Mouse (Mus musculus): ENCODE measurements around the gene Sarm1. TPM values are rescaled to one million over a fixed set of nuclear protein-coding genes. Genes with fewer than 3 reads are reported as not detected.

The Sarm1 gene
- polyA plus RNA-seq, 1 experiment from 2014 or later = 0.12 TPM

- Histone ChIP-seq H3K4me3 (no peak overlapping the region), H3K27me3 (replicated peaks) (peaks cover 14% of the 10 kb centered on the region; the same call in 1 of the 2 replicates), H3K4me1 (peaks cover 8% of the 10 kb centered on the region), H3K4me2 (peak overlapping the region; percentile 45), H3K9me3 (no peaks in the 10 kb centered on the region), H3K36me3 (no peaks in the 10 kb centered on the region), H3K27ac (replicated peaks) (no peak overlapping the region; the same call in 1 of the 2 replicates), H3K9ac (no peak overlapping the region)
- no peak for ATAC-seq (ENCODE audit: extremely low read depth, insufficient number of reproducible peaks, low FRiP score, low TSS enrichment)
- WGBS = 7% methylated on average over 19 of the region's 19 CpGs
Observed at GRCm38 (mm10) chr11:78435776-78436349, 61.7 kb downstream of the Sarm1 start.

- ATAC-seq (ENCODE audit: extremely low read depth, insufficient number of reproducible peaks, low FRiP score, low TSS enrichment) = no peak
- WGBS = 18% methylated on average over 4 of the region's 4 CpGs
- no peak overlapping the region for H3K4me2 ChIP-seq
Observed at GRCm38 (mm10) chr11:78434052-78434451, 63.5 kb downstream of the Sarm1 start.

GRCm38 (mm10) chr11:78431176-78431575 lies 66.4 kb downstream of the Sarm1 start:
- H3K36me3 ChIP-seq = no peaks in the 10 kb centered on the region
- ATAC-seq (ENCODE audit: extremely low read depth, insufficient number of reproducible peaks, low FRiP score, low TSS enrichment) = no peak
- no peak overlapping the region for H3K27ac ChIP-seq (replicated peaks)

More at GRCm38 (mm10) chr11:78434052-78434451, 63.5 kb downstream of the Sarm1 start:
- Histone ChIP-seq H3K27me3 (replicated peaks) (peaks cover 14% of the 10 kb centered on the region; the same call in 1 of the 2 replicates), H3K9ac (no peak overlapping the region), H3K4me3 (no peak overlapping the region), H3K4me1 (peaks cover 8% of the 10 kb centered on the region), H3K36me3 (no peaks in the 10 kb centered on the region), H3K9me3 (no peaks in the 10 kb centered on the region), H3K27ac (replicated peaks) (no peak overlapping the region)

DNA sequence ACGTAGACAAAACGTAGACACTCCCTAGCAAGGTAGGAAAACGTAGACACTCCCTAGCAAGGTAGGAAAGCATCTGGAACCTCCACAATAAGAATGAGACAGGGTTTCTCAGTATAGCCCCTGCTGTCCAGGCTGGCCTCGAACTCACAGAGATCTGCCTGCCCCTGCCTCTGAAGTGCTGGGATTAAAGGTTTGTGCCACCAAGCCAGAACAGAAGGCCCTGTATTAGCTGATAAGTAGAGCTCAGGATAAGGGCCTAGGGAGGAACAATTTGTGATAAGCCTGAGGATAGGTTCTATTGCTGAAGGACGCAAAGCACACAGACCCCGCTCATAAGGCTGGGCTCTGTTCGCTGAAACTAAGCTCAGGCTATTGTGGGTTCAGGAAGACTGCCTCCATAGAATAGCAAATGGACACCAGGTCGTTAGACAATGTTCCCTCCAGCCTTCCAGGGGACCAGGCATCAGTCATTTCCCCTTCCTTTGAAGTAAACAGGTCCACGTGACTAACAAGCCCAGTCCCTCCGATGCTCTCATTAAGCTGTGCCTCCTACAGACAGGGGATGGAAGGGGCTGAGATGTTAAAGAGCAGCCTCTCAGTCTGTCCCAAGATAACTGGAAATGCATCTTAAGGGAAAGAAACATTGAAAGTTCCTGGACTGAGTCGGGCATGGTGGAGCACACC lies 67.2 kb downstream of the Sarm1 start:
- ATAC-seq (ENCODE audit: extremely low read depth, insufficient number of reproducible peaks, low FRiP score, low TSS enrichment) = no peak
- no peaks in the 10 kb centered on the region for H3K4me1 ChIP-seq
- no peak overlapping the region for H3K4me2 ChIP-seq
- H3K4me3 ChIP-seq = no peak overlapping the region
- H3K9me3 ChIP-seq = no peaks in the 10 kb centered on the region
- no peaks in the 10 kb centered on the region for H3K36me3 ChIP-seq
- no peak overlapping the region for H3K9ac ChIP-seq
- H3K27me3 ChIP-seq (replicated peaks) = peaks cover 11% of the 10 kb centered on the region; the same call in 1 of the 2 replicates
- WGBS = 39% methylated on average over 11 of the region's 11 CpGs
- no peak overlapping the region for H3K27ac ChIP-seq (replicated peaks)

More at GRCm38 (mm10) chr11:78431176-78431575, 66.4 kb downstream of the Sarm1 start:
- Histone ChIP-seq H3K4me2 (no peak overlapping the region), H3K9ac (no peak overlapping the region), H3K4me3 (no peak overlapping the region), H3K27me3 (replicated peaks) (peaks cover 14% of the 10 kb centered on the region; the same call in 1 of the 2 replicates), H3K9me3 (no peaks in the 10 kb centered on the region), H3K4me1 (peaks cover 7% of the 10 kb centered on the region)
- WGBS = 88% methylated on average over 10 of the region's 10 CpGs

- H3K36me3 ChIP-seq = no peaks in the 10 kb centered on the region
- no peaks in the 10 kb centered on the region for H3K4me1 ChIP-seq
- WGBS = 74% methylated on average over 5 of the region's 5 CpGs
Observed at GRCm38 (mm10) chr11:78428309-78428708, 69.2 kb downstream of the Sarm1 start.

DNA sequence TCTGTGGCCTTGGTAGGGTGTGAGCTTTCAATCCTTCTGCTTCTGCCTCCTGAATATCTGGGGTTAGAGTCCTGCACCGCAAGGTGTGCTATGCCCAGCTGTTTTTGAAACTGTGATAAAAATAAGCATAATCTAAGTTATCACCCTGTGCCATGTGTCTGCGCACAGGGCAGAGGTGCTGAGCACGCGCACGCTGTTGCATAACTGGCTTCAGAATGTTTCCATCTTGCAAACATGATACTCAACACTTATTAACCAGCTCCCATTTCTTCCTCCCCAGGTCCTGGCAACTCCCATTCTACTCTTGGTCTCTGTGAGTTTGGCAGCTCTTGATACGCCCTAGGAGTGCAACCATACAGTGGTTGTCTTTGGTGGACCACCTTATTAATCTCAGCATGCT lies 69.9 kb downstream of the Sarm1 start:
- Histone ChIP-seq H3K9ac (no peak overlapping the region), H3K27ac (replicated peaks) (no peak overlapping the region), H3K36me3 (no peaks in the 10 kb centered on the region), H3K9me3 (no peaks in the 10 kb centered on the region), H3K4me1 (no peaks in the 10 kb centered on the region), H3K4me3 (no peak overlapping the region), H3K4me2 (no peak overlapping the region), H3K27me3 (replicated peaks) (peaks cover 6% of the 10 kb centered on the region)
- WGBS = 91% methylated on average over 6 of the region's 6 CpGs
- no peak for ATAC-seq (ENCODE audit: extremely low read depth, insufficient number of reproducible peaks, low FRiP score, low TSS enrichment)

More at GRCm38 (mm10) chr11:78428309-78428708, 69.2 kb downstream of the Sarm1 start:
- Histone ChIP-seq H3K4me3 (no peak overlapping the region), H3K27me3 (replicated peaks) (peaks cover 3% of the 10 kb centered on the region; the same call in 1 of the 2 replicates), H3K9ac (no peak overlapping the region), H3K4me2 (no peak overlapping the region), H3K9me3 (no peaks in the 10 kb centered on the region), H3K27ac (replicated peaks) (no peak overlapping the region)
- ATAC-seq (ENCODE audit: extremely low read depth, insufficient number of reproducible peaks, low FRiP score, low TSS enrichment) = no peak

DNA sequence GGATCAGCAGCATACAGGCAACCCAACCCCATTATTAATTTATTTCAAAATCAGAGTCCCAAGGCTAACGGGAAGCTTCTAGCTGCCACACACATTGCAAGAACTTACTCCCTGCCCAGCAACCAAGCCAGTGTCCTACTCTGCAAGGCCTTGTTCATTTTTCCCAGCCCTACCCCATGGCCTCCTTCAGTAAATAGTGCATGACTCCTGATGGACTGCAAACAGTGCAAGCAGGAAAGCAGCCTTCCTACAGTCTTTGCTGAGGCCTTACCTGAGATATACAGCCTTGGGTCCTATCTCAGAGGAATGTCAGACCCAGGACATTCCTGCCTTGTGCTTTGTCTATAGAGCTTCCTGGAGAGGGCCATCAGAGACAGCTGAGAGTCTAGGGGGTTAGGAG lies 72.0 kb downstream of the Sarm1 start:
- ATAC-seq (ENCODE audit: extremely low read depth, insufficient number of reproducible peaks, low FRiP score, low TSS enrichment) = no peak
- WGBS = 79% methylated on average over 1 of the region's 1 CpGs
- no peak overlapping the region for H3K4me2 ChIP-seq

GRCm38 (mm10) chr11:78424352-78424751 lies 73.2 kb downstream of the Sarm1 start:
- no peak for ATAC-seq (ENCODE audit: extremely low read depth, insufficient number of reproducible peaks, low FRiP score, low TSS enrichment)
- Histone ChIP-seq H3K4me3 (no peak overlapping the region), H3K36me3 (no peaks in the 10 kb centered on the region), H3K27ac (replicated peaks) (no peak overlapping the region), H3K4me1 (no peaks in the 10 kb centered on the region), H3K9ac (no peak overlapping the region), H3K27me3 (replicated peaks) (peaks cover 38% of the 10 kb centered on the region), H3K9me3 (no peaks in the 10 kb centered on the region), H3K4me2 (no peak overlapping the region)
- WGBS = 54% methylated on average over 2 of the region's 2 CpGs

More for the DNA sequence above, 72.0 kb downstream of the Sarm1 start:
- Histone ChIP-seq H3K9ac (no peak overlapping the region), H3K9me3 (no peaks in the 10 kb centered on the region), H3K27me3 (replicated peaks) (peaks cover 27% of the 10 kb centered on the region), H3K4me3 (no peak overlapping the region), H3K27ac (replicated peaks) (no peak overlapping the region), H3K36me3 (no peaks in the 10 kb centered on the region), H3K4me1 (no peaks in the 10 kb centered on the region)

Other genes starting within 250 kb of the Sarm1 start
- 56.4 and 59.8 TPM in 2 replicates for gene 2610507B11Rik, start 236.0 kb downstream of the Sarm1 start, polyA plus RNA-seq (2015; fragmentation: Nextera tagmentation; extraction: Ambion mirVana)
- 0.20 and 0.29 TPM in 2 replicates for gene BC030499, start 206.9 kb downstream of the Sarm1 start, polyA plus RNA-seq (2015; fragmentation: Nextera tagmentation; extraction: Ambion mirVana)
- gene Spag5, start 196.2 kb downstream of the Sarm1 start, polyA plus RNA-seq (2015; fragmentation: Nextera tagmentation; extraction: Ambion mirVana) = 24.5 and 25.5 TPM in 2 replicates
- 22.1 and 22.5 TPM in 2 replicates for gene Aldoc, start 174.8 kb downstream of the Sarm1 start, polyA plus RNA-seq (2015; fragmentation: Nextera tagmentation; extraction: Ambion mirVana)
- gene Pigs, start 169.3 kb downstream of the Sarm1 start, polyA plus RNA-seq (2015; fragmentation: Nextera tagmentation; extraction: Ambion mirVana) = 65.9 and 66.6 TPM in 2 replicates
- 42.8 and 44.6 TPM in 2 replicates for gene Unc119, start 154.3 kb downstream of the Sarm1 start, polyA plus RNA-seq (2015; fragmentation: Nextera tagmentation; extraction: Ambion mirVana)
- gene Foxn1, start 111.2 kb downstream of the Sarm1 start, polyA plus RNA-seq (2015; fragmentation: Nextera tagmentation; extraction: Ambion mirVana) = 0.04 and 0.44 TPM in 2 replicates
- gene Slc13a2, start 75.5 kb downstream of the Sarm1 start, polyA plus RNA-seq (2015; fragmentation: Nextera tagmentation; extraction: Ambion mirVana) = not detected in 2 replicates
- 6.9 and 7.3 TPM in 2 replicates for gene Slc46a1, start 32.1 kb downstream of the Sarm1 start, polyA plus RNA-seq (2015; fragmentation: Nextera tagmentation; extraction: Ambion mirVana)
- 2.1 and 9.3 TPM in 2 replicates for gene Vtn, start 1.3 kb upstream of the Sarm1 start, polyA plus RNA-seq (2015; fragmentation: Nextera tagmentation; extraction: Ambion mirVana)
- not detected in 2 replicates for gene Sebox, start 5.7 kb upstream of the Sarm1 start, polyA plus RNA-seq (2015; fragmentation: Nextera tagmentation; extraction: Ambion mirVana)
- 43.9 and 45.6 TPM in 2 replicates for gene Tmem199, start 14.4 kb upstream of the Sarm1 start, polyA plus RNA-seq (2015; fragmentation: Nextera tagmentation; extraction: Ambion mirVana)
- gene Poldip2, start 14.4 kb upstream of the Sarm1 start, polyA plus RNA-seq (2015; fragmentation: Nextera tagmentation; extraction: Ambion mirVana) = 139 and 151 TPM in 2 replicates
- 71.9 and 77.1 TPM in 2 replicates for gene Tnfaip1, start 38.6 kb upstream of the Sarm1 start, polyA plus RNA-seq (2015; fragmentation: Nextera tagmentation; extraction: Ambion mirVana)
- 95.5 and 107 TPM in 2 replicates for gene Ift20, start 38.6 kb upstream of the Sarm1 start, polyA plus RNA-seq (2015; fragmentation: Nextera tagmentation; extraction: Ambion mirVana)
- 58.3 and 68.1 TPM in 2 replicates for gene Tmem97, start 53.0 kb upstream of the Sarm1 start, polyA plus RNA-seq (2015; fragmentation: Nextera tagmentation; extraction: Ambion mirVana)
- 11.4 and 11.5 TPM in 2 replicates for gene Nlk, start 199.6 kb upstream of the Sarm1 start, polyA plus RNA-seq (2015; fragmentation: Nextera tagmentation; extraction: Ambion mirVana)

Data from heart, embryonic 13.5 days (tissue).